Mouse (Mus musculus) MEL (cell line): ENCODE measurements at regions not wholly inside any gene's neighbourhood (a gene's known extent, or its start where the extent isn't known, plus 50 kb on each side); places are given as distances from the start of the nearest gene placed in this dataset.

Experiments
- DNase-seq: peaks from one replicate; pipeline ENCODE4 v3.0.0; 2011; ENCODE audit warnings: low read depth, low spot score
- H3K27ac ChIP-seq: 2 replicates; pipeline ENCODE4 v1.5.1; 2012; ENCODE audit warnings: low read depth, mild to moderate bottlenecking, control low read depth, low read length, moderate library complexity; ENCODE audit not compliant: control insufficient read depth
- H3K27me3 ChIP-seq, 2 experiments: fragments of 150-350 bp in 1 of 2; sonication (generic) in 1 of 2; 2 replicates each; pipeline ENCODE4 v1.6.1; 2012; ENCODE audit warnings: low read length in 2 of 2, mild to moderate bottlenecking in 2 of 2, improper control_type of control experiment in 1 of 2, moderate library complexity in 1 of 2; ENCODE audit not compliant: insufficient read depth in 2 of 2, control insufficient read depth in 1 of 2
- H3K36me3 ChIP-seq, 2 experiments: 2 replicates each; pipeline ENCODE4 v1.6.1; 2012 to 2014; ENCODE audit warnings: low read length in 2 of 2, improper control_type of control experiment in 1 of 2, inconsistent platforms in 1 of 2, mild to moderate bottlenecking in 1 of 2; ENCODE audit not compliant: insufficient read depth in 2 of 2, control insufficient read depth in 1 of 2
- H3K4me1 ChIP-seq, 2 experiments: fragments of 150-350 bp in 1 of 2; sonication (generic) in 1 of 2; 2 replicates each; pipeline ENCODE4 v1.6.1; 2012; ENCODE audit warnings: low read length in 2 of 2, improper control_type of control experiment in 1 of 2, mild to moderate bottlenecking in 1 of 2; ENCODE audit not compliant: insufficient read depth in 2 of 2, control insufficient read depth in 1 of 2
- H3K4me3 ChIP-seq, 2 experiments: fragments of 150-350 bp in 1 of 2; sonication (generic) in 1 of 2; 2 replicates each; pipeline ENCODE4 v1.5.1; 2012; ENCODE audit warnings: low read depth in 2 of 2, low read length in 2 of 2, mild to moderate bottlenecking in 2 of 2, moderate library complexity in 2 of 2, control low read depth in 1 of 2, improper control_type of control experiment in 1 of 2; ENCODE audit not compliant: control insufficient read depth in 1 of 2, insufficient read depth in 1 of 2
- H3K79me2 ChIP-seq: 2 replicates; pipeline ENCODE4 v1.6.1; 2012; ENCODE audit warnings: mild to moderate bottlenecking, low read length, moderate library complexity; ENCODE audit not compliant: control insufficient read depth, poor library complexity, insufficient read depth
- H3K9ac ChIP-seq: 2 replicates; pipeline ENCODE4 v1.6.1; 2012; ENCODE audit warnings: low read depth, mild to moderate bottlenecking, control low read depth, low read length, moderate library complexity; ENCODE audit not compliant: control insufficient read depth, poor library complexity, severe bottlenecking
- H3K9me3 ChIP-seq: fragments of 150-350 bp; sonication (generic); replicated peaks from 2 replicates; pipeline ENCODE4 v1.6.1; 2012; ENCODE audit warnings: mild to moderate bottlenecking, low read length, improper control_type of control experiment, moderate library complexity; ENCODE audit not compliant: insufficient read depth
- BHLHE40 ChIP-seq: IDR thresholded peaks from 2 replicates; pipeline ENCODE4 v1.6.1; 2012; ENCODE audit warnings: low read depth, mild to moderate bottlenecking, inconsistent platforms, low read length, improper control_type of control experiment, borderline replicate concordance
- CHD1 ChIP-seq: IDR thresholded peaks from 2 replicates; pipeline ENCODE4 v1.6.1; 2012; ENCODE audit warnings: low read depth, mild to moderate bottlenecking, inconsistent platforms, low read length, improper control_type of control experiment
- CTCF ChIP-seq, 3 experiments: IDR thresholded peaks in 2 of 3; conservative IDR thresholded peaks in 1 of 3; 2 replicates each; pipeline ENCODE4 v1.5.1; 2011 to 2012; ENCODE audit warnings: low read length in 3 of 3, low read depth in 2 of 3, mild to moderate bottlenecking in 2 of 3, improper control_type of control experiment in 1 of 3, inconsistent platforms in 1 of 3, mixed read lengths in 1 of 3, moderate library complexity in 1 of 3; ENCODE audit not compliant: control insufficient read depth in 1 of 3, insufficient read depth in 1 of 3, poor library complexity in 1 of 3, severe bottlenecking in 1 of 3
- E2F4 ChIP-seq: IDR thresholded peaks from 2 replicates; pipeline ENCODE4 v1.6.1; 2011; ENCODE audit warnings: low read depth, low read length, improper control_type of control experiment, borderline replicate concordance
- EP300 ChIP-seq, 2 experiments: IDR thresholded peaks; 2 replicates each; pipeline ENCODE4 v1.6.1; 2011; ENCODE audit warnings: improper control_type of control experiment in 2 of 2, low read length in 2 of 2, low read depth in 1 of 2, mild to moderate bottlenecking in 1 of 2
- ETS1 ChIP-seq: IDR thresholded peaks from 2 replicates; pipeline ENCODE4 v1.6.1; 2012; ENCODE audit warnings: low read depth, mild to moderate bottlenecking, inconsistent platforms, low read length, improper control_type of control experiment, moderate library complexity
- GATA1 ChIP-seq: IDR thresholded peaks from 2 replicates; pipeline ENCODE4 v1.6.1; 2011; ENCODE audit warnings: low read depth, low read length, improper control_type of control experiment
- MAZ ChIP-seq: IDR thresholded peaks from 2 replicates; pipeline ENCODE4 v1.6.1; 2012; ENCODE audit warnings: low read depth, mild to moderate bottlenecking, inconsistent platforms, low read length, improper control_type of control experiment
- MXI1 ChIP-seq: IDR thresholded peaks from 2 replicates; pipeline ENCODE4 v1.6.1; 2011; ENCODE audit warnings: mild to moderate bottlenecking, low read depth, low read length, improper control_type of control experiment
- MYB ChIP-seq: IDR thresholded peaks from 2 replicates; pipeline ENCODE4 v1.6.1; 2011; ENCODE audit warnings: mild to moderate bottlenecking, low read depth, low read length, improper control_type of control experiment
- MYC ChIP-seq: IDR thresholded peaks from 2 replicates; pipeline ENCODE4 v1.6.1; 2011; ENCODE audit warnings: low read depth, mild to moderate bottlenecking, low read length, improper control_type of control experiment, moderate library complexity
- NELFE ChIP-seq: IDR thresholded peaks from 2 replicates; pipeline ENCODE4 v1.6.1; 2011; ENCODE audit warnings: low read depth, low read length, improper control_type of control experiment
- POLR2A ChIP-seq, 2 experiments: IDR thresholded peaks; 2 replicates each; pipeline ENCODE4 v1.6.1; 2011 to 2012; ENCODE audit warnings: low read length in 2 of 2, mild to moderate bottlenecking in 2 of 2, control low read depth in 1 of 2, improper control_type of control experiment in 1 of 2, low read depth in 1 of 2, moderate library complexity in 1 of 2; ENCODE audit not compliant: control insufficient read depth in 1 of 2, insufficient read depth in 1 of 2, poor library complexity in 1 of 2
- POLR2AphosphoS2 ChIP-seq: IDR thresholded peaks from 2 replicates; pipeline ENCODE4 v1.6.1; 2011; ENCODE audit warnings: low read length, improper control_type of control experiment
- POLR2AphosphoS5 ChIP-seq: IDR thresholded peaks from 2 replicates; pipeline ENCODE4 v1.6.1; 2012; ENCODE audit warnings: low read depth, borderline replicate concordance, mild to moderate bottlenecking, inconsistent platforms, low read length, moderate library complexity, mixed read lengths
- RAD21 ChIP-seq: IDR thresholded peaks from 2 replicates; pipeline ENCODE4 v1.6.1; 2011; ENCODE audit warnings: mild to moderate bottlenecking, low read depth, low read length, improper control_type of control experiment
- TAL1 ChIP-seq: IDR thresholded peaks from 2 replicates; pipeline ENCODE4 v1.6.1; 2012; ENCODE audit warnings: mild to moderate bottlenecking, inconsistent platforms, low read length, moderate library complexity, mixed read lengths
- TCF12 ChIP-seq: IDR thresholded peaks from 2 replicates; pipeline ENCODE4 v1.6.1; 2014; ENCODE audit warnings: low read depth, mild to moderate bottlenecking, inconsistent platforms, low read length, improper control_type of control experiment, moderate library complexity
- USF1 ChIP-seq: IDR thresholded peaks from 2 replicates; pipeline ENCODE4 v1.6.1; 2014; ENCODE audit warnings: low read depth, mild to moderate bottlenecking, inconsistent platforms, low read length, improper control_type of control experiment, moderate library complexity
- USF2 ChIP-seq, 2 experiments: IDR thresholded peaks; 2 replicates each; pipeline ENCODE4 v1.6.1; 2011 to 2012; ENCODE audit warnings: improper control_type of control experiment in 2 of 2, low read length in 2 of 2, borderline replicate concordance in 1 of 2, inconsistent platforms in 1 of 2, low read depth in 1 of 2, mild to moderate bottlenecking in 1 of 2; ENCODE audit not compliant: insufficient read depth in 1 of 2
- ZC3H11A ChIP-seq: IDR thresholded peaks from 2 replicates; pipeline ENCODE4 v1.6.1; 2012; ENCODE audit warnings: low read depth, mild to moderate bottlenecking, inconsistent platforms, low read length, improper control_type of control experiment
- ZMIZ1 ChIP-seq: IDR thresholded peaks from 2 replicates; pipeline ENCODE4 v1.6.1; 2012; ENCODE audit warnings: low read depth, mild to moderate bottlenecking, inconsistent platforms, low read length, improper control_type of control experiment, moderate library complexity
- ZNF384 ChIP-seq: IDR thresholded peaks from 2 replicates; pipeline ENCODE4 v1.6.1; 2012; ENCODE audit warnings: low read depth, mild to moderate bottlenecking, inconsistent platforms, low read length, improper control_type of control experiment

DNA sequence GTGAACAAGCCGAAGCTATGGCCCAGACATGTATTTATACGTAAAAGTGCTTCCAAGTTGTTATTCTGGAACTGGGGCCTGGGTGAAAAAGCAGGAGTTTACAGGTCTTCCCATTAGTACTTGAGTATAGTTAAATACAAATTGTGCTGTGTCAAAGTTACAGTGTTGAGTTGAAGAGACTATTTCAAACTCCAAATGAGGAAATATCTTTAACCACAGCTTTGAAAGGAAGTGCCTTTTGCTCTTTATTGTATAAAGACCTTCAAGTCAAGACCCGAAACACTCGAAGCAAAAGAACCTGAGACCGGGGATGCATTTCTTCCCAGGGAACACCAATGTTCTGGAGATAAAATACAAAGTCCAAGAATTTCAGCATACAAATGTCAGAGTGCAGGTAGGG lies 144.8 kb downstream of the Cog6 start:
- Histone ChIP-seq H3K9me3 (no peaks in the 10 kb centered on the region), H3K79me2 (no peaks in the 10 kb centered on the region), H3K27me3 (no peaks in the 10 kb centered on the region), H3K4me3 (no peak overlapping the region), H3K4me1 (no peaks in the 10 kb centered on the region), H3K27ac (no peak overlapping the region), H3K36me3 (no peaks in the 10 kb centered on the region), H3K9ac (no peak overlapping the region)
- no peak for DNase-seq
- no peak for TF ChIP-seq USF1
- TF ChIP-seq MXI1, result no peak
- no peak for TF ChIP-seq POLR2AphosphoS5
- TF ChIP-seq ZMIZ1, result no peak
- no peak for TF ChIP-seq MYB
- no peak for TF ChIP-seq ETS1
- no peak for TF ChIP-seq NELFE
- no peak for TF ChIP-seq POLR2A (IDR thresholded peaks at IDR 0.05; ENCODE audit: control insufficient read depth in 1 of 2, insufficient read depth in 1 of 2, low read depth in 1 of 2, low read length in 2 of 2, poor library complexity in 1 of 2)
- no peak for TF ChIP-seq ZNF384
- TF ChIP-seq CTCF (IDR thresholded peaks at IDR 0.05 in 2 of 3, conservative IDR thresholded peaks at IDR 0.05 in 1 of 3; ENCODE audit: control insufficient read depth in 1 of 3, insufficient read depth in 1 of 3, low read depth in 2 of 3, low read length in 3 of 3, poor library complexity in 1 of 3, severe bottlenecking in 1 of 3), result no peak
- no peak for TF ChIP-seq E2F4
- no peak for TF ChIP-seq EP300 (IDR thresholded peaks at IDR 0.05; ENCODE audit: low read depth in 1 of 2, low read length in 2 of 2)
- TF ChIP-seq BHLHE40, result no peak

DNA sequence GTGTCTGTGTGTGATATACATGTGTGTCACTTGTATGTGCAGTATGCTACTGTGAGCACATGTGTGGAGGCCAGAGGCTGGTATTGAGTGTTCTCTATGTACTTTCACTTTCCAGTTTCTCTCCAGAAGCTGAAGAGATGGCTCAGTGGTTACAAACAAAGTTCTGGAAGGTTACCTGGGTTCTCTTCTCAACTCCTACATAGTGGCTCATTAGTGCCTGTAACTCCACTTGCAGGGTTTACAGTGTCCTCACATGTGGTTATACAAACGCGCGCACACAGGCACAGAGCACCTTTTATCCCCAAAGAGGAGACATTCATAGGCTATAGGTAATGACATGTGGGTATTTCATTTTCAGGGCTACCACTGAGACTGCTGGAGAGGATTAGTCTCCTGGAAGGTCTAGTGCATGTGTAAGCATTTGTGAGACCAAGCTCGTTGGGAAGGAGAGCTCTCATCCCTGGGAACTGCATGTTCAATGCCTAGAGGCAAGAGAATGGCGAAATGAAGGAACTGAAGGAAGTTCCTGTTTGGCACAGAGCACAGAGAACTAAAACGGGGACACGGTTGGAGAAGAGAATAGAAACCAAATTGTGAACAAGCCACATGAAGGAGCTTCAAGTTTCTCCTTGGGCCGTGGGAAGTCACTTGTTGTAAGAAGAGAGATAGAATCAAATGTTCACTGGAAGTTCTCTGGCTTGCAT lies 153.7 kb downstream of the Cog6 start:
- no peak for DNase-seq
- Histone ChIP-seq H3K79me2 (no peaks in the 10 kb centered on the region), H3K36me3 (no peaks in the 10 kb centered on the region), H3K27me3 (no peaks in the 10 kb centered on the region), H3K27ac (no peak overlapping the region), H3K9ac (no peak overlapping the region), H3K9me3 (no peaks in the 10 kb centered on the region), H3K4me1 (no peaks in the 10 kb centered on the region), H3K4me3 (no peak overlapping the region)
- TF ChIP-seq TCF12, result no peak
- TF ChIP-seq E2F4, result no peak
- TF ChIP-seq MAZ, result no peak
- TF ChIP-seq RAD21, result no peak
- no peak for TF ChIP-seq POLR2A (IDR thresholded peaks at IDR 0.05; ENCODE audit: control insufficient read depth in 1 of 2, insufficient read depth in 1 of 2, low read depth in 1 of 2, low read length in 2 of 2, poor library complexity in 1 of 2)
- no peak for TF ChIP-seq ZC3H11A
- no peak for TF ChIP-seq TAL1
- TF ChIP-seq ZMIZ1, result no peak
- no peak for TF ChIP-seq GATA1
- no peak for TF ChIP-seq MYC
- TF ChIP-seq USF2 (IDR thresholded peaks at IDR 0.05; ENCODE audit: borderline replicate concordance in 1 of 2, insufficient read depth in 1 of 2, low read depth in 1 of 2, low read length in 2 of 2), result no peak
- TF ChIP-seq ETS1, result no peak
- no peak for TF ChIP-seq CHD1
- TF ChIP-seq POLR2AphosphoS2, result no peak
